Mouse (Mus musculus) B cell, adult 2 months (primary cell): ENCODE data around the gene Adamts9.

Source experiments
- DNase-seq, 2 experiments: peaks; one replicate each; pipeline ENCODE4 v3.0.0; 2022

Adamts9 gene

GRCm38 (mm10) chr6:92943057-92943781 is at the start of gene Adamts9:
Gene Adamts9, minus strand, starts transcription at chr6:92943492.
- no peak for DNase-seq

- DNase-seq: no peak
Observed at GRCm38 (mm10) chr6:92991616-92992015, 48.3 kb upstream of the Adamts9 start.

- no peak for DNase-seq
Observed at GRCm38 (mm10) chr6:92988620-92988998, 45.3 kb upstream of the Adamts9 start.

GRCm38 (mm10) chr6:92987846-92988619 is 44.7 kb upstream of the Adamts9 start:
- DNase-seq: no peak

- DNase-seq: no peak
Observed at GRCm38 (mm10) chr6:92987366-92987765, 44.1 kb upstream of the Adamts9 start.

GRCm38 (mm10) chr6:92983421-92983820 is 40.1 kb upstream of the Adamts9 start:
- DNase-seq: no peak

- no peak for DNase-seq
Observed at GRCm38 (mm10) chr6:92981451-92982186, 38.3 kb upstream of the Adamts9 start.

GRCm38 (mm10) chr6:92973340-92973739 is 30.0 kb upstream of the Adamts9 start:
- no peak for DNase-seq

- DNase-seq: no peak
Observed at GRCm38 (mm10) chr6:92968718-92969117, 25.4 kb upstream of the Adamts9 start.

GRCm38 (mm10) chr6:92968216-92968615 is 24.9 kb upstream of the Adamts9 start:
- no peak for DNase-seq

- DNase-seq: no peak
Observed at GRCm38 (mm10) chr6:92962966-92963365, 19.7 kb upstream of the Adamts9 start.

GRCm38 (mm10) chr6:92960997-92961396 is 17.7 kb upstream of the Adamts9 start:
- no peak for DNase-seq

GRCm38 (mm10) chr6:92959416-92959815 is 16.1 kb upstream of the Adamts9 start:
- no peak for DNase-seq

GRCm38 (mm10) chr6:92947337-92948042 is 4.2 kb upstream of the Adamts9 start:
- DNase-seq: no peak

GRCm38 (mm10) chr6:92944711-92945110 is 1.4 kb upstream of the Adamts9 start:
- no peak for DNase-seq

- DNase-seq: no peak
Observed at GRCm38 (mm10) chr6:92944048-92944685, 875 bp upstream of the Adamts9 start.

- DNase-seq: no peak
Observed at GRCm38 (mm10) chr6:92941756-92942420, 1.4 kb downstream of the Adamts9 start.

GRCm38 (mm10) chr6:92941281-92941731 is 2.0 kb downstream of the Adamts9 start:
- no peak for DNase-seq

- no peak for DNase-seq
Observed at GRCm38 (mm10) chr6:92940191-92941131, 2.8 kb downstream of the Adamts9 start.

GRCm38 (mm10) chr6:92928261-92928660 is 15.0 kb downstream of the Adamts9 start:
- no peak for DNase-seq

- no peak for DNase-seq
Observed at GRCm38 (mm10) chr6:92924536-92924935, 18.8 kb downstream of the Adamts9 start.
